Mouse (Mus musculus): ENCODE data around the gene Irf2bp1.

- TF ChIP-seq GATA1 (IDR thresholded peaks at IDR 0.05; ENCODE audit: borderline replicate concordance, low read length) (no peak), FLI1 (IDR thresholded peaks at IDR 0.05; ENCODE audit: low read length) (no peak)
Observed at GRCm38 (mm10) chr7:19049252-19049651, 45.4 kb downstream of the Irf2bp1 start.
